Mouse (Mus musculus): ENCODE results near the gene Gpr108.

DNA sequence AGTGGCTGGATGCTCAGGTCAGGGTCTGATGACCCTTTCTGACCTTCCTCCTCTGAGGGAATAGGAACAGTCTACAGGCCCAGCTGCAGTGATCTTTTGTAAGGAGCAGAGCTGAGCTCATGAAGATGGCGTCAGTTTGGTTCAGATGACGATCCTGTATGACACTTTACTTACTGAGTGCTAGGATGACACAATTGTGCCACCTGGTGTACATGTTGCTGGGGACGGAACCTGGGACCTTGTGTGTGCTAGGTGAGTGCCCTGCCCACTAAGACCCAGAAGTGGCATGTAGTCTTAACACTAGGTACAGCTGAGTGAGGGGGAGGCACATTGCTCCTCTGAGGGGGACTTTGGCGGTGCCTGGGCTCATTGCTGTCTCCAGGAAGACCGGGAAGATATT is 35.7 kb upstream of the Gpr108 start:
- TF ChIP-seq POLR2A (IDR thresholded peaks at IDR 0.05; ENCODE audit: low read depth, low read length) (no peak), CTCF (conservative IDR thresholded peaks at IDR 0.05; ENCODE audit: insufficient read depth, insufficient read length, low read depth, low read length) (peak; percentile 27; the same call in 1 of the 2 replicates)
